Mouse (Mus musculus) megakaryocyte-erythroid progenitor cell, adult 5 weeks (primary cell): Measurements from ENCODE around the gene Fev. TPM values are rescaled to one million over a fixed set of nuclear protein-coding genes. Genes with fewer than 3 reads are reported as not detected.

ENCODE experiments used
- polyA plus RNA-seq: library from polyadenylated mRNA; stranded (reverse); fragments of >175 nt; gene quantifications from 2 replicates; pipeline ENCODE4 v1.2.3, GENCODE M21; 2012

Gene Fev
- polyA plus RNA-seq, result 0.65 TPM in 1 of 2 replicates, not detected in the other

GRCm38 (mm10) chr1:74885369-74886042 lies at the start of gene Fev:
Fev (minus strand) TSS chr1:74885419.

GRCm38 (mm10) chr1:74893134-74893855 lies 8.1 kb upstream of the Fev start, which contains the start of gene Cryba2:
Cryba2 (minus strand) TSS chr1:74893143.

GRCm38 (mm10) chr1:74854306-74855056 lies 30.7 kb downstream of the Fev start, which contains the start of gene Cdk5r2:
Cdk5r2 (plus strand) TSS chr1:74854934.

Other genes with a start within 250 kb of the Fev start
- 14.3 and 20.3 TPM in 2 replicates for gene Ttll4, start 223.7 kb downstream of the Fev start, polyA plus RNA-seq
- gene Cyp27a1, start 171.8 kb downstream of the Fev start, polyA plus RNA-seq, result 1.7 and 2.8 TPM in 2 replicates
- gene Prkag3, start 136.2 kb downstream of the Fev start, polyA plus RNA-seq, result not detected in 2 replicates
- 0.91 and 1.3 TPM in 2 replicates for gene Wnt6, start 113.5 kb downstream of the Fev start, polyA plus RNA-seq
- gene Wnt10a, start 93.9 kb downstream of the Fev start, polyA plus RNA-seq, result 0.17 and 1.3 TPM in 2 replicates
- 0.04 and 0.05 TPM in 2 replicates for gene Cdk5r2, start 30.5 kb downstream of the Fev start, polyA plus RNA-seq
- gene Cryba2, start 7.7 kb upstream of the Fev start, polyA plus RNA-seq, result not detected in 2 replicates
- 0.02 and 0.03 TPM in 2 replicates for gene Cfap65, start 50.2 kb upstream of the Fev start, polyA plus RNA-seq
- 0.17 and 0.60 TPM in 2 replicates for gene Ihh, start 66.3 kb upstream of the Fev start, polyA plus RNA-seq
- gene Nhej1, start 239.8 kb upstream of the Fev start, polyA plus RNA-seq, result 0.23 and 0.86 TPM in 2 replicates
- gene Slc23a3, start 248.5 kb upstream of the Fev start, polyA plus RNA-seq, result 0.04 and 0.11 TPM in 2 replicates